Mouse (Mus musculus) bone marrow, adult 2 months (tissue): ENCODE measurements around the gene BC049762.

Experiments
- CTCF ChIP-seq: fragments of 200-500 bp; IDR thresholded peaks from 2 replicates; pipeline ENCODE4 v1.5.1; 2011; ENCODE audit warnings: low read length, control low read depth; ENCODE audit not compliant: control insufficient read depth, insufficient read depth
- POLR2A ChIP-seq: fragments of 200-500 bp; IDR thresholded peaks from 2 replicates; pipeline ENCODE4 v1.6.1; 2011; ENCODE audit warnings: low read depth, mild to moderate bottlenecking, control low read depth, low read length, borderline replicate concordance; ENCODE audit not compliant: control insufficient read depth

- TF ChIP-seq POLR2A (no peak), CTCF (no peak)
Measured at GRCm38 (mm10) chr11:51290066-51290955, 27.5 kb upstream of the BC049762 start.
